Mouse (Mus musculus) kidney, embryonic 15.5 days (tissue): ENCODE data around the gene Tom1l2. TPM values are rescaled to one million over a fixed set of nuclear protein-coding genes. Genes with fewer than 3 reads are reported as not detected.

Source experiments
- ATAC-seq: fragments of 200-750 bp; cut with Nextera tagmentation; replicated peaks from 2 replicates; pipeline ENCODE4 v1.8.0; 2017; ENCODE audit warnings: moderate TSS enrichment; ENCODE audit not compliant: low FRiP score
- H3K27ac ChIP-seq: fragments of 300-500 bp; sonication (generic); 2 replicates; pipeline ENCODE4 v1.5.1; 2015; ENCODE audit warnings: mild to moderate bottlenecking, inconsistent platforms
- H3K27me3 ChIP-seq: fragments of 300-500 bp; sonication (generic); 2 replicates; pipeline ENCODE4 v1.6.1; 2015; ENCODE audit warnings: inconsistent platforms
- H3K36me3 ChIP-seq: fragments of 300-500 bp; sonication (generic); 2 replicates; pipeline ENCODE4 v1.6.1; 2015; ENCODE audit warnings: inconsistent platforms
- H3K4me1 ChIP-seq: fragments of 300-500 bp; sonication (generic); 2 replicates; pipeline ENCODE4 v1.6.1; 2015; ENCODE audit warnings: inconsistent platforms
- H3K4me2 ChIP-seq: fragments of 300-500 bp; sonication (generic); 2 replicates; pipeline ENCODE4 v1.6.1; 2015; ENCODE audit warnings: moderate library complexity, mild to moderate bottlenecking, inconsistent platforms
- H3K4me3 ChIP-seq: fragments of 300-500 bp; sonication (generic); replicated peaks from 2 replicates; pipeline ENCODE4 v1.5.1; 2015; ENCODE audit warnings: mild to moderate bottlenecking, inconsistent platforms
- H3K9ac ChIP-seq: fragments of 300-500 bp; sonication (generic); 2 replicates; pipeline ENCODE4 v1.6.1; 2015; ENCODE audit warnings: mild to moderate bottlenecking, inconsistent platforms
- H3K9me3 ChIP-seq: fragments of 300-500 bp; sonication (generic); replicated peaks from 2 replicates; pipeline ENCODE4 v1.6.1; 2016; ENCODE audit warnings: inconsistent platforms
- WGBS: fragments of 180-500 bp; shearing (Covaris S2); methylation state at CpG from one replicate; pipeline ENCODE4 v1.1.7; 2015; ENCODE audit warnings: mixed read lengths; 5-methylcytosine and 5-hydroxymethylcytosine counted together
- polyA plus RNA-seq: library from polyadenylated mRNA; unstranded; fragments of >200 nt; fragmentation: Nextera tagmentation; extraction: Ambion mirVana; gene quantifications from 2 replicates; pipeline ENCODE4 v1.2.1, GENCODE M21; 2015

Gene Tom1l2
- polyA plus RNA-seq, 1 experiment from 2014 or later, result 33.1 TPM

GRCm38 (mm10) chr11:60277164-60277740, 75.5 kb downstream of the Tom1l2 start:
- Histone ChIP-seq H3K27ac (no peak overlapping the region), H3K9me3 (no peaks in the 10 kb centered on the region), H3K4me1 (peaks cover 38% of the 10 kb centered on the region), H3K36me3 (peaks cover 8% of the 10 kb centered on the region; the same call in 1 of the 2 replicates), H3K27me3 (no peaks in the 10 kb centered on the region), H3K4me2 (no peak overlapping the region), H3K4me3 (no peak overlapping the region), H3K9ac (no peak overlapping the region)
- 79% methylated on average over 8 of the region's 8 CpGs for WGBS
- ATAC-seq, result no peak

GRCm38 (mm10) chr11:60276408-60277093, 76.2 kb downstream of the Tom1l2 start:
- Histone ChIP-seq H3K36me3 (peaks cover 11% of the 10 kb centered on the region; the same call in 1 of the 2 replicates), H3K4me3 (no peak overlapping the region), H3K4me2 (no peak overlapping the region), H3K4me1 (peaks cover 38% of the 10 kb centered on the region), H3K9ac (no peak overlapping the region), H3K9me3 (no peaks in the 10 kb centered on the region), H3K27me3 (no peaks in the 10 kb centered on the region), H3K27ac (no peak overlapping the region)
- WGBS, result 79% methylated on average over 6 of the region's 6 CpGs
- no peak for ATAC-seq

- H3K4me1 ChIP-seq, result peaks cover 24% of the 10 kb centered on the region
- peak; percentile 25; the same call in 1 of the 2 replicates for ATAC-seq
- WGBS, result 45% methylated on average over 5 of the region's 5 CpGs
Measured at GRCm38 (mm10) chr11:60273273-60273805, 79.4 kb downstream of the Tom1l2 start.

GRCm38 (mm10) chr11:60268563-60268962, 84.1 kb downstream of the Tom1l2 start:
- peaks cover 8% of the 10 kb centered on the region for H3K4me1 ChIP-seq
- 71% methylated on average over 3 of the region's 3 CpGs for WGBS
- H3K36me3 ChIP-seq, result 0 out of 2 replicates have a peak, but pooled peaks cover 12% of the 10 kb centered on the region
- no peak overlapping the region for H3K9ac ChIP-seq
- no peak overlapping the region for H3K4me3 ChIP-seq
- peak overlapping the region; percentile 66 for H3K27ac ChIP-seq
- no peaks in the 10 kb centered on the region for H3K9me3 ChIP-seq
- no peak for ATAC-seq
- no peaks in the 10 kb centered on the region for H3K27me3 ChIP-seq
- H3K4me2 ChIP-seq, result no peak overlapping the region

More at GRCm38 (mm10) chr11:60273273-60273805, 79.4 kb downstream of the Tom1l2 start:
- no peak overlapping the region for H3K4me3 ChIP-seq
- no peak overlapping the region for H3K9ac ChIP-seq
- H3K27me3 ChIP-seq, result no peaks in the 10 kb centered on the region
- H3K9me3 ChIP-seq, result no peaks in the 10 kb centered on the region
- peaks cover 18% of the 10 kb centered on the region; the same call in 1 of the 2 replicates for H3K36me3 ChIP-seq
- H3K4me2 ChIP-seq, result no peak overlapping the region
- H3K27ac ChIP-seq, result peak overlapping the region; percentile 86

DNA sequence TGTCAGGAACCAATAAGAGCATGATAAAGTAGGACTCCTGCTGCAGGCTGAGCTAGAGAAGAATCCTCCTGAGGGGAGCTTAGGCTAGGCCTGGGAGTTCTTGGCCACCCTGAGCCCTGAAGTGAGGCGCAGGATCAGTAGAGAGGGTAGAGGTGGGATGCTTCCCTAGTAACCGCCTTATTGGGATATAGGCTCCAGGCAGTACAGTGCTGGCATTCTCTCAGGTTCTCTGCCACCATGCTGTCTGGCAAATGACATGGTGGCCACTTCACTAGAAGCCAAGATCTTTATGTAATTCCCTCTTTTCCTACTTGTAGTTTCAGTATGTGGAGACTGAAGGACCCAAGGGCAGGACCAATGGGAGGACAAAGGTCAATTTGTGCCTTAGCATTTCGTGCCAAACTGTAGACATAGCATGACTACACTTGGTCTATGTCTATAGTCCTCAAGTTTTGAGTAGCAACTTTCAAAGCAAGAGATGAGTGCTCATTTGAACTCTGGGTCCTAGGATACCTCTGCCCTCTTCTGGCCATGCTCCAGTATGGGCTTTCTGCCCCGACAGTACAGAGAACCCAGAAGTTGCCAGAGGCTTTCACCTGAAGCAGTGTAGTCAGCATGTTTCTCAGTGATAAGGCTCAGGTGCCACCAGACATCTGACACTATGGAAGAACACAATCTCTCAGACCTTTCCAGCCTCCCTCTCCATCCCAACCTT, 87.3 kb downstream of the Tom1l2 start:
- H3K27ac ChIP-seq, result no peak overlapping the region
- no peak overlapping the region for H3K4me2 ChIP-seq
- no peak overlapping the region for H3K4me3 ChIP-seq
- H3K36me3 ChIP-seq, result 0 out of 2 replicates have a peak, but pooled peaks cover 4% of the 10 kb centered on the region
- no peak overlapping the region for H3K9ac ChIP-seq
- WGBS, result 87% methylated on average over 4 of the region's 4 CpGs
- H3K27me3 ChIP-seq, result no peaks in the 10 kb centered on the region
- H3K9me3 ChIP-seq, result no peaks in the 10 kb centered on the region
- no peaks in the 10 kb centered on the region for H3K4me1 ChIP-seq
- no peak for ATAC-seq

- Histone ChIP-seq H3K27me3 (no peaks in the 10 kb centered on the region), H3K4me3 (no peak overlapping the region), H3K9me3 (no peaks in the 10 kb centered on the region), H3K27ac (no peak overlapping the region), H3K36me3 (no peaks in the 10 kb centered on the region), H3K4me2 (no peak overlapping the region), H3K4me1 (no peaks in the 10 kb centered on the region), H3K9ac (no peak overlapping the region)
- no peak for ATAC-seq
- WGBS, result 78% methylated on average over 1 of the region's 1 CpGs
Measured at GRCm38 (mm10) chr11:60264651-60265050, 88.1 kb downstream of the Tom1l2 start.

DNA sequence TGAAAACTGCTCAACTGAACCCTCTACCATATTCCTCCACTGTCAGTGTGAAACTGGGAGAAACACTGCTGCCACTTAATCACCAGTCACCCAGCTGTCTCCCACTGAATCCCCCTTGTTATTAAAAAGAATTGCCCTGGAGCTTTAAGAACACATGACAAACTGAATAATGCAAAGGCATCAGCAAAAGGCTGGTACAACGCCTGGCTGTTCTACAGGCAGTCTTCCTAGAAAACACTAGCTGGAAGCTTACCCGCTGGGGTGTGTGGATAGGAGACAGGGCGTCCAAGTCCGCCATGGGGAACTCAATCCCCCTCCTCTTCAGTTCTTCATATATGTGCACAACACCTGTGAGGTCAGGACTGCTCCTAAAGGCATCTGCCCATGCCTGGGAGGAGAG, 90.3 kb downstream of the Tom1l2 start:
- Histone ChIP-seq H3K27ac (no peak overlapping the region), H3K9me3 (no peaks in the 10 kb centered on the region), H3K9ac (no peak overlapping the region), H3K27me3 (no peaks in the 10 kb centered on the region), H3K4me1 (no peaks in the 10 kb centered on the region), H3K36me3 (peaks cover 5% of the 10 kb centered on the region; the same call in 1 of the 2 replicates), H3K4me3 (no peak overlapping the region), H3K4me2 (no peak overlapping the region)
- ATAC-seq, result no peak
- 86% methylated on average over 4 of the region's 4 CpGs for WGBS

GRCm38 (mm10) chr11:60260743-60261142, 92.0 kb downstream of the Tom1l2 start:
- H3K4me1 ChIP-seq, result peaks cover 9% of the 10 kb centered on the region
- H3K4me3 ChIP-seq, result no peak overlapping the region
- H3K27ac ChIP-seq, result no peak overlapping the region
- WGBS, result 89% methylated on average over 3 of the region's 3 CpGs
- H3K36me3 ChIP-seq, result peaks cover 5% of the 10 kb centered on the region; the same call in 1 of the 2 replicates
- no peak overlapping the region for H3K9ac ChIP-seq
- H3K9me3 ChIP-seq, result no peaks in the 10 kb centered on the region
- no peak overlapping the region for H3K4me2 ChIP-seq
- ATAC-seq, result no peak
- no peaks in the 10 kb centered on the region for H3K27me3 ChIP-seq

- Histone ChIP-seq H3K9me3 (no peaks in the 10 kb centered on the region), H3K4me2 (no peak overlapping the region), H3K27ac (no peak overlapping the region), H3K9ac (no peak overlapping the region), H3K36me3 (peaks cover 27% of the 10 kb centered on the region; the same call in 1 of the 2 replicates), H3K27me3 (no peaks in the 10 kb centered on the region), H3K4me3 (no peak overlapping the region), H3K4me1 (peaks cover 11% of the 10 kb centered on the region)
- no peak for ATAC-seq
- WGBS, result 75% methylated on average over 2 of the region's 2 CpGs
Measured at GRCm38 (mm10) chr11:60257696-60258095, 95.0 kb downstream of the Tom1l2 start.

- no peak overlapping the region for H3K4me2 ChIP-seq
- no peaks in the 10 kb centered on the region for H3K9me3 ChIP-seq
- 0 out of 2 replicates have a peak overlapping the region, but pooled peaks have one; percentile 42 for H3K27ac ChIP-seq
- 74% methylated on average over 9 of the region's 9 CpGs for WGBS
- no peak for ATAC-seq
- no peak overlapping the region for H3K9ac ChIP-seq
- H3K36me3 ChIP-seq, result peaks cover 31% of the 10 kb centered on the region
- no peak overlapping the region for H3K4me3 ChIP-seq
- H3K4me1 ChIP-seq, result peaks cover 11% of the 10 kb centered on the region
- no peaks in the 10 kb centered on the region for H3K27me3 ChIP-seq
Measured at GRCm38 (mm10) chr11:60256713-60257112, 96.0 kb downstream of the Tom1l2 start.

DNA sequence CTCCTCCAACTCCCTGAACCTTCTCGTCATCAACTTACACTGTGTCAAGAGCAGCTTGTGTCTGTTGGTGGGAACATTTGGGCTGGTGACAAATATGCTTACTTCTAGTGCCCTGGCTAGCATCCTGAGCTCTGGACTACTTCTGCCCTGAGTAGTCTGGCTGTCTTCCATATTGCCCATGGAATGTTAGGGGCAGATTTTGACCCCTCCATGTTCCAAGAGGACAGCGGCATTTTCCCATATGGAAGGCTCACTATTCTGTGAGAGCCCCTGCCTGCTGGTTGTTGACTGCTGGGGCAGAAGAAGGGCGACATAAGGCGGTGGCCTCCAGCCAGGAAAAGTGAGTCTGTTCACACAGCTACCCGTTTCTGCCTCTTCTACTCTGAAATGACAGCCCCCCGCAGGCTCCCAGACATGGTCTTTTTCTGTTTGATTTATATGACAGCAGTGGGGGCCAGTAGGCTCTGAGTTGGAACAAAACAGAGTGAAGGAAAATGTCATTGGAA, 96.5 kb downstream of the Tom1l2 start:
- Histone ChIP-seq H3K4me2 (no peak overlapping the region), H3K4me1 (peaks cover 11% of the 10 kb centered on the region), H3K9ac (no peak overlapping the region), H3K27me3 (no peaks in the 10 kb centered on the region), H3K27ac (0 out of 2 replicates have a peak overlapping the region, but pooled peaks have one; percentile 42), H3K4me3 (no peak overlapping the region), H3K9me3 (no peaks in the 10 kb centered on the region), H3K36me3 (peaks cover 31% of the 10 kb centered on the region)
- no peak for ATAC-seq
- WGBS, result 48% methylated on average over 6 of the region's 6 CpGs
